In the genomic region with DNA sequence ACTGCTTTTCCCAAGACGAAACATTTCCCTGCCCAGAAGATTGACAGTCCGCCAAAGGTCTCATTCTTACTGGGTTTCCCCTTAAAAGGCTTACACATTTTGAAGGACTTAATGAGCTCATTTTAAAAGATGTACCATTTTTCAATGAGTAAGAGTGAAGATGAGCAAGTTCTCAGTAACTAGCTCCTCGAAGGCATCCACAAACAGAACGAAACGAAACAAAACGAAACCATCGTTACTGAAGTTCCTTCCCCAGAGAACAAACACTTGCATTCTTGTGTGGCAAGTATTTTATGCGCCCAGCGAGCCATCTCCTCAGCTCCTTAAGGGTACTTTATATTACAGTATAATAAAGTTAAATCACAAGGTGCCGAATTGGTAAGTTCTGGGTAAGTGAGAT, we compare ENCODE assay signal across 31 mouse cellular contexts.
"Had no signal": no experiment of that assay in that cellular context is flagged by ENCODE, and none has a peak within 500 bp of the region (broad histone marks: within the 10 kb centered on the region; RNA-seq: fewer than 3 reads in every experiment).

No protein-coding gene starts in this region.

- H3K27me3 ChIP-seq: heart, embryonic 12.5 days; heart, embryonic 13.5 days; heart, embryonic 15.5 days; hindbrain, embryonic 12.5 days; hindbrain, embryonic 13.5 days; hindbrain, embryonic 15.5 days; intestine, embryonic 15.5 days; kidney, embryonic 15.5 days had no signal

- H3K4me1 ChIP-seq: heart, embryonic 10.5 days; heart, embryonic 12.5 days; heart, embryonic 13.5 days; heart, embryonic 15.5 days; hindbrain, embryonic 10.5 days; hindbrain, embryonic 12.5 days; hindbrain, embryonic 13.5 days; hindbrain, embryonic 15.5 days; intestine, embryonic 15.5 days; kidney, embryonic 15.5 days had no signal

- H3K9ac ChIP-seq: heart, embryonic 12.5 days; heart, embryonic 13.5 days; heart, embryonic 15.5 days; hindbrain, embryonic 12.5 days; hindbrain, embryonic 13.5 days; hindbrain, embryonic 14.5 days; hindbrain, embryonic 15.5 days; intestine, embryonic 15.5 days; kidney, embryonic 15.5 days had no signal

- H3K4me2 ChIP-seq: heart, embryonic 11.5 days; heart, embryonic 12.5 days; heart, embryonic 13.5 days; heart, embryonic 15.5 days; hindbrain, embryonic 12.5 days; hindbrain, embryonic 13.5 days; hindbrain, embryonic 14.5 days; hindbrain, embryonic 15.5 days; intestine, embryonic 15.5 days; kidney, embryonic 15.5 days had no signal

- H3K27ac ChIP-seq: heart, embryonic 10.5 days; heart, embryonic 13.5 days; heart, embryonic 15.5 days; hindbrain, embryonic 10.5 days; hindbrain, embryonic 12.5 days; hindbrain, embryonic 13.5 days; hindbrain, embryonic 14.5 days; hindbrain, embryonic 15.5 days; hindbrain, postnatal 0 days; intestine, embryonic 15.5 days; kidney, embryonic 15.5 days; kidney, postnatal 0 days; layer of hippocampus, adult 2 months had no signal

- DNase-seq: heart, postnatal 10 days; heart, postnatal 14 days; heart, postnatal 36 days; heart, postnatal 4 days; kidney, adult 11 months; kidney, adult 18-20 months; kidney, adult 2 months; kidney, adult 8-10 months; kidney, adult 9 months; kidney, postnatal 10 days; kidney, postnatal 14 days; kidney, postnatal 25 days; kidney, postnatal 36 days; kidney, postnatal 4 days; layer of hippocampus, adult 9-11 months; layer of hippocampus, postnatal 36 days had no signal

- H3K9me3 ChIP-seq: heart, embryonic 10.5 days; heart, embryonic 13.5 days; heart, embryonic 15.5 days; hindbrain, embryonic 10.5 days; hindbrain, embryonic 12.5 days; hindbrain, embryonic 13.5 days; hindbrain, embryonic 15.5 days; intestine, embryonic 15.5 days; kidney, embryonic 15.5 days had no signal

- H3K4me3 ChIP-seq: heart, embryonic 10.5 days; heart, embryonic 12.5 days; heart, embryonic 13.5 days; heart, embryonic 15.5 days; hindbrain, embryonic 10.5 days; hindbrain, embryonic 12.5 days; hindbrain, embryonic 13.5 days; hindbrain, embryonic 15.5 days; intestine, embryonic 15.5 days; kidney, embryonic 15.5 days; layer of hippocampus, adult 2 months had no signal
